Mouse (Mus musculus) ES-Bruce4 (cell line): Measurements from ENCODE around the gene Olfr1411.

Source experiments
- CTCF ChIP-seq: IDR thresholded peaks from one replicate; pipeline ENCODE4 v1.8.1; 2011; ENCODE audit warnings: low read depth, low read length
- EP300 ChIP-seq: IDR thresholded peaks from 2 replicates; pipeline ENCODE4 v1.6.1; 2011; ENCODE audit warnings: low read depth, low read length; ENCODE audit not compliant: insufficient read depth

- TF ChIP-seq CTCF (no peak), EP300 (0 out of 2 replicates have a peak, but pooled peaks have one; percentile 20)
Observed at GRCm38 (mm10) chr1:92641514-92642272, 47.5 kb downstream of the Olfr1411 start, which contains the start of gene Cops9.
